Mouse (Mus musculus) c-Kit-negative CD71-positive TER-119-positive erythroid progenitor cells, embryonic 14.5 days (primary cell): Measurements from ENCODE around the gene Cdr2.
A peak's percentile ranks its signal among the peaks of the same experiment; 100 is the strongest.
"Not testable (repeated sequence)": the region's sequence is repeated elsewhere in the genome, so short reads cannot be mapped to it uniquely, and the experiment has no call there.

Experiments used
- DNase-seq: peaks from one replicate; pipeline ENCODE4 v3.0.0-alpha.2; 2013; ENCODE audit warnings: low read depth, low spot score

Cdr2 gene

GRCm38 (mm10) chr7:120972471-120972870 is 9.6 kb downstream of the Cdr2 start:
- DNase-seq, result not testable (repeated sequence)

- DNase-seq, result no peak
These were observed 12.0 kb downstream of the Cdr2 start for GRCm38 (mm10) chr7:120970112-120970511.

GRCm38 (mm10) chr7:120969221-120969620 is 12.9 kb downstream of the Cdr2 start:
- DNase-seq, result peak; percentile 57

- no peak for DNase-seq
These were observed 19.0 kb downstream of the Cdr2 start for GRCm38 (mm10) chr7:120963126-120963525.

GRCm38 (mm10) chr7:120961893-120962292 is 20.2 kb downstream of the Cdr2 start:
- no peak for DNase-seq

GRCm38 (mm10) chr7:120960601-120961000 is 21.5 kb downstream of the Cdr2 start:
- no peak for DNase-seq

GRCm38 (mm10) chr7:120960116-120960515 is 22.0 kb downstream of the Cdr2 start:
- no peak for DNase-seq

- not testable (repeated sequence) for DNase-seq
These were observed 28.5 kb downstream of the Cdr2 start for GRCm38 (mm10) chr7:120953591-120953990.

GRCm38 (mm10) chr7:120943936-120944509 is 38.1 kb downstream of the Cdr2 start:
- no peak for DNase-seq

- DNase-seq, result no peak
These were observed 39.6 kb downstream of the Cdr2 start for GRCm38 (mm10) chr7:120942506-120942905.

GRCm38 (mm10) chr7:120941214-120941613 is 40.9 kb downstream of the Cdr2 start:
- DNase-seq, result no peak

- DNase-seq, result no peak
These were observed 41.8 kb downstream of the Cdr2 start for GRCm38 (mm10) chr7:120940343-120940742.

GRCm38 (mm10) chr7:120938206-120938605 is 43.9 kb downstream of the Cdr2 start:
- DNase-seq, result no peak

- no peak for DNase-seq
These were observed 45.6 kb downstream of the Cdr2 start for GRCm38 (mm10) chr7:120936522-120936921.

- peak; percentile 74 for DNase-seq
These were observed 47.4 kb downstream of the Cdr2 start for GRCm38 (mm10) chr7:120934716-120935115.

GRCm38 (mm10) chr7:120933680-120934195 is 48.4 kb downstream of the Cdr2 start:
- no peak for DNase-seq

- DNase-seq, result no peak
These were observed 49.0 kb downstream of the Cdr2 start for GRCm38 (mm10) chr7:120933110-120933509.

- peak; percentile 89 for DNase-seq
These were observed 63.6 kb downstream of the Cdr2 start for GRCm38 (mm10) chr7:120918526-120918962.

GRCm38 (mm10) chr7:120917592-120918461 is 64.3 kb downstream of the Cdr2 start, which contains the start of gene Polr3e:
Gene Polr3e (plus strand): TSS chr7:120917744.
- DNase-seq, result peak; percentile 98

GRCm38 (mm10) chr7:120917279-120917591 is 64.9 kb downstream of the Cdr2 start:
- DNase-seq, result no peak

- no peak for DNase-seq
These were observed 65.7 kb downstream of the Cdr2 start for GRCm38 (mm10) chr7:120916262-120916875.

GRCm38 (mm10) chr7:120913332-120913731 is 68.8 kb downstream of the Cdr2 start:
- DNase-seq, result no peak
